Mouse (Mus musculus): ENCODE results near the gene Rnf186. TPM values are rescaled to one million over a fixed set of nuclear protein-coding genes. Genes with fewer than 3 reads are reported as not detected.

Gene Rnf186
- polyA plus RNA-seq, 1 experiment from 2014 or later = not detected

DNA sequence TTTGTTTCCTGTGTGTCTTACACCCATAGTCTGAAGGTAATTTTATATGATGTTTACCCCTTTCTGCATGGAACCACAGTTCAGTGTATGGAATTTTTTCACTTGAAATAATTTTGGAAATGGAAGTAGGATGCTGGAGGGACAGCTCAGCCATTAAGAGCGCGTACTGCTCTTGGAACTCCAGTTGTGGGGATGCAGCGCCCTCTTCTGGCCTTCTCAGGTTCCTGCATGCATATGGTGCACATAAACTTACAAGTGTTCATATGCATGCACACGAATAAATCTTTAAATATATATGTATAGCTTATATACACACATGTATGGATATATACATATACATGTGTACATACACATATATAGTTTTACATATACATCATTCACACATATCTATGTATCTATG lies 30.2 kb downstream of the Rnf186 start:
- no peak overlapping the region for H3K9ac ChIP-seq
- H3K4me2 ChIP-seq (replicated peaks) = no peak overlapping the region
- H3K4me3 ChIP-seq = no peak overlapping the region
- H3K27ac ChIP-seq = no peak overlapping the region
- WGBS = 83% methylated on average over 4 of the region's 4 CpGs
- no peaks in the 10 kb centered on the region for H3K36me3 ChIP-seq
- no peak for ATAC-seq (ENCODE audit: low FRiP score)
- 0 out of 2 replicates have a peak, but pooled peaks cover 2% of the 10 kb centered on the region for H3K4me1 ChIP-seq
- no peaks in the 10 kb centered on the region for H3K27me3 ChIP-seq
- H3K9me3 ChIP-seq (replicated peaks) = no peaks in the 10 kb centered on the region

DNA sequence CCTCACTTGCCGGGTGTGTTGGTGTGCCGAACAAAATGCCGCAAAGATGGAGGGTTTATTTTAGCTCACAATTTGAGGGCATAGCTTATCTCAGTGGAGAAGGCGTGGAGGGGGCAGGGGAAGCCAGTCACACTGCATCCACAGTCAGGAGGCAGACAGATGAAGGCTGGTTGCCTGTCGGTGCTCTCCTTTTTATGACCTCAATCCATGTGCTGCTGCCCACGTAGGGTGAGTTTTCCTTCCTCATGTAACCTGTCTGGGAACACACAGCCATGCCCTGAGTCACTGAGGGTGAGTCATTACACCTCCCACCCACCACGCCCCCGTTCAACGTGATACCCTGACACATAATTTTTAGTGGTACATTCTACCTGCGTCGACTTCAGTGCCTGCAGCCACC lies 31.7 kb downstream of the Rnf186 start:
- no peak for ATAC-seq (ENCODE audit: low FRiP score)
- H3K27ac ChIP-seq = no peak overlapping the region

GRCm38 (mm10) chr4:139001026-139001425 lies 34.1 kb downstream of the Rnf186 start:
- H3K4me2 ChIP-seq (replicated peaks) = no peak overlapping the region
- no peaks in the 10 kb centered on the region for H3K27me3 ChIP-seq
- WGBS = 44% methylated on average over 2 of the region's 2 CpGs
- H3K4me1 ChIP-seq = peaks cover 14% of the 10 kb centered on the region
- no peak overlapping the region for H3K27ac ChIP-seq
- no peaks in the 10 kb centered on the region for H3K9me3 ChIP-seq (replicated peaks)
- ATAC-seq (ENCODE audit: low FRiP score) = no peak
- H3K36me3 ChIP-seq = no peaks in the 10 kb centered on the region
- H3K4me3 ChIP-seq = no peak overlapping the region
- H3K9ac ChIP-seq = no peak overlapping the region

More for the DNA sequence above, 31.7 kb downstream of the Rnf186 start:
- Histone ChIP-seq H3K27me3 (no peaks in the 10 kb centered on the region), H3K4me3 (no peak overlapping the region), H3K9me3 (replicated peaks) (no peaks in the 10 kb centered on the region), H3K9ac (no peak overlapping the region), H3K4me2 (replicated peaks) (no peak overlapping the region), H3K36me3 (no peaks in the 10 kb centered on the region), H3K4me1 (0 out of 2 replicates have a peak, but pooled peaks cover 2% of the 10 kb centered on the region)
- 89% methylated on average over 11 of the region's 11 CpGs for WGBS

DNA sequence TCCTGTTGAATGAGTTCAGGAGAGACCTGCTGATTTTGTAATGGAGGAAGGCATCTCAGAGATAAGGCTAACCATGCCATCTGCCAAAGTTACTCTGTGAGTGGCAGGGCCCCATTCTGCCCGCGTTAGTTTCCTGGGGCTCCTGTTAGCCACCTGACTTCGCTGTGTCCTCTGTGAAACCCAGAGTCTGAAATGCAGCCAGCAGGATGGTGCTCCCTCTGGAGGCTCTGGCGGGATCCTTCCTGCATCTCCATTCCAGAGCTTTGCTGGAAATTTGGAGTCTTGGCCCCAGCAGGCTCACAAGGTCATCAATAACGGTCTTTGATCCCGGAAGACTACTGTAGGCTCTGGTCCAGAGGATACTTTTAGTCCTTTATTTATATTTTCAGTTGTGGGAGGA lies 34.5 kb downstream of the Rnf186 start:
- H3K9ac ChIP-seq = no peak overlapping the region
- no peak overlapping the region for H3K4me2 ChIP-seq (replicated peaks)
- no peaks in the 10 kb centered on the region for H3K27me3 ChIP-seq
- H3K4me1 ChIP-seq = peaks cover 14% of the 10 kb centered on the region
- H3K27ac ChIP-seq = no peak overlapping the region
- H3K9me3 ChIP-seq (replicated peaks) = no peaks in the 10 kb centered on the region
- no peak overlapping the region for H3K4me3 ChIP-seq
- WGBS = 35% methylated on average over 6 of the region's 6 CpGs
- no peak for ATAC-seq (ENCODE audit: low FRiP score)
- no peaks in the 10 kb centered on the region for H3K36me3 ChIP-seq

GRCm38 (mm10) chr4:139004067-139004466 lies 37.2 kb downstream of the Rnf186 start:
- Histone ChIP-seq H3K9ac (no peak overlapping the region), H3K27me3 (0 out of 2 replicates have a peak, but pooled peaks cover 2% of the 10 kb centered on the region), H3K36me3 (no peaks in the 10 kb centered on the region), H3K4me2 (replicated peaks) (no peak overlapping the region), H3K4me3 (no peak overlapping the region), H3K4me1 (peaks cover 32% of the 10 kb centered on the region), H3K27ac (no peak overlapping the region), H3K9me3 (replicated peaks) (no peaks in the 10 kb centered on the region)
- WGBS = 67% methylated on average over 8 of the region's 8 CpGs
- no peak for ATAC-seq (ENCODE audit: low FRiP score)

- Histone ChIP-seq H3K9ac (no peak overlapping the region), H3K27me3 (0 out of 2 replicates have a peak, but pooled peaks cover 2% of the 10 kb centered on the region), H3K27ac (0 out of 2 replicates have a peak overlapping the region, but pooled peaks have one; percentile 17), H3K9me3 (replicated peaks) (no peaks in the 10 kb centered on the region), H3K4me3 (no peak overlapping the region), H3K36me3 (no peaks in the 10 kb centered on the region), H3K4me2 (replicated peaks) (no peak overlapping the region), H3K4me1 (peaks cover 32% of the 10 kb centered on the region)
- WGBS = 55% methylated on average over 6 of the region's 6 CpGs
- ATAC-seq (ENCODE audit: low FRiP score) = 0 out of 2 replicates have a peak, but pooled peaks have one; percentile 23
These were observed 38.3 kb downstream of the Rnf186 start for GRCm38 (mm10) chr4:139005214-139005613.

GRCm38 (mm10) chr4:139007353-139007752 lies 40.4 kb downstream of the Rnf186 start:
- no peak for ATAC-seq (ENCODE audit: low FRiP score)
- H3K4me2 ChIP-seq (replicated peaks) = no peak overlapping the region
- 85% methylated on average over 3 of the region's 3 CpGs for WGBS
- H3K27me3 ChIP-seq = 0 out of 2 replicates have a peak, but pooled peaks cover 2% of the 10 kb centered on the region
- no peaks in the 10 kb centered on the region for H3K36me3 ChIP-seq
- H3K4me3 ChIP-seq = no peak overlapping the region
- peaks cover 29% of the 10 kb centered on the region for H3K4me1 ChIP-seq
- H3K9me3 ChIP-seq (replicated peaks) = no peaks in the 10 kb centered on the region
- H3K27ac ChIP-seq = no peak overlapping the region
- H3K9ac ChIP-seq = no peak overlapping the region

GRCm38 (mm10) chr4:139007981-139008536 lies 41.1 kb downstream of the Rnf186 start:
- Histone ChIP-seq H3K27me3 (0 out of 2 replicates have a peak, but pooled peaks cover 2% of the 10 kb centered on the region), H3K9me3 (replicated peaks) (no peaks in the 10 kb centered on the region), H3K27ac (0 out of 2 replicates have a peak overlapping the region, but pooled peaks have one; percentile 7), H3K36me3 (no peaks in the 10 kb centered on the region), H3K4me3 (no peak overlapping the region), H3K4me2 (replicated peaks) (no peak overlapping the region), H3K4me1 (peaks cover 29% of the 10 kb centered on the region), H3K9ac (no peak overlapping the region)
- ATAC-seq (ENCODE audit: low FRiP score) = no peak
- WGBS = 39% methylated on average over 6 of the region's 6 CpGs

GRCm38 (mm10) chr4:139011201-139011702 lies 44.3 kb downstream of the Rnf186 start:
- H3K36me3 ChIP-seq = no peaks in the 10 kb centered on the region
- H3K27me3 ChIP-seq = peaks cover 2% of the 10 kb centered on the region; the same call in 1 of the 2 replicates
- 92% methylated on average over 13 of the region's 13 CpGs for WGBS
- H3K9me3 ChIP-seq (replicated peaks) = no peaks in the 10 kb centered on the region
- H3K4me3 ChIP-seq = no peak overlapping the region
- no peak overlapping the region for H3K27ac ChIP-seq
- H3K4me2 ChIP-seq (replicated peaks) = no peak overlapping the region
- ATAC-seq (ENCODE audit: low FRiP score) = no peak
- H3K4me1 ChIP-seq = peaks cover 18% of the 10 kb centered on the region
- H3K9ac ChIP-seq = no peak overlapping the region

DNA sequence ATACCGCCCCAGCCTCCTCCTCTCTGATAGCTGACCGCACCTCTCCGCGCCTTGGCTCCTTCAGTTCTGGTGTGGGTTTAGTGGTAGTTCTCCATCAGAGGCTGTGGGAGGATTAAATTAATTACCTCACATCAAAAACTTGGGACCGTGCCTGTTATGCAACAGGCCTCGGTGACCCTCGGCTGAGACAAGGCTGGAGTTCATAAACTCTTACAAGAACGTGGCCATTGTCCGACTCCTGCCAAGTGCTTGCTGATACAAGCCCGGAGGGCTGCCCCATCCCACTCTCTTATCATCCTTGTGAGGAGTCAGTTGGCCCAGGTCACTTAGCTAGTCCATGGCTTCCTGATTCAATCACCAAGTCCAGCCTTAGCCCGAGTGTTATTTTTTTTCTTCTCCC lies 46.4 kb downstream of the Rnf186 start:
- no peak overlapping the region for H3K27ac ChIP-seq
- no peak overlapping the region for H3K9ac ChIP-seq
- no peaks in the 10 kb centered on the region for H3K9me3 ChIP-seq (replicated peaks)
- no peak for ATAC-seq (ENCODE audit: low FRiP score)
- H3K4me2 ChIP-seq (replicated peaks) = no peak overlapping the region
- 88% methylated on average over 11 of the region's 11 CpGs for WGBS
- peaks cover 2% of the 10 kb centered on the region for H3K4me1 ChIP-seq
- no peak overlapping the region for H3K4me3 ChIP-seq
- no peaks in the 10 kb centered on the region; the same call in 1 of the 2 replicates for H3K27me3 ChIP-seq
- no peaks in the 10 kb centered on the region for H3K36me3 ChIP-seq

DNA sequence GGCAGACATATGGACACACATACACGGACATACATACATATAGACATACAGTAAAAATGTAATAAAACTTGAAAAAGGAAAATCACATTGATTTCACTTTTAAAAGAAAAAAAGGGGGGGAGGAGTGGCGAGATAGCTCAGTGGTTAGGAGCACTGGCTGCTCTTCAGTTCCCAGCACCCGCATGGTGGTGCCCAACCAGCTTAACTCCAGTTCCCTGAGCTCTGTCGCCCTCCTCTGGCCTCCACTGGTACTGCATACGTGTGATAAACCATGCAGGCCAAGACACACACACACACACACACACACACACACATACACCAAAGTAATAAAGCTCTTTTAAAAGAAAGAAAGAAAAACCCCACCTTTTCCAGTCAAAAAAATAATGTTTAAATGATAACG lies 47.9 kb downstream of the Rnf186 start:
- WGBS = 81% methylated on average over 6 of the region's 6 CpGs
- no peaks in the 10 kb centered on the region; the same call in 1 of the 2 replicates for H3K27me3 ChIP-seq
- no peaks in the 10 kb centered on the region for H3K4me1 ChIP-seq
- H3K27ac ChIP-seq = no peak overlapping the region
- H3K4me2 ChIP-seq (replicated peaks) = no peak overlapping the region
- ATAC-seq (ENCODE audit: low FRiP score) = no peak
- H3K9me3 ChIP-seq (replicated peaks) = no peaks in the 10 kb centered on the region
- H3K36me3 ChIP-seq = no peaks in the 10 kb centered on the region
- no peak overlapping the region for H3K4me3 ChIP-seq
- no peak overlapping the region for H3K9ac ChIP-seq

All from hindbrain, embryonic 12.5 days (tissue).